Mouse (Mus musculus): ENCODE data around the gene Trak1. TPM values are rescaled to one million over a fixed set of nuclear protein-coding genes. Genes with fewer than 3 reads are reported as not detected.

Trak1 gene
- polyA plus RNA-seq, 1 experiment: 61.1 TPM

DNA sequence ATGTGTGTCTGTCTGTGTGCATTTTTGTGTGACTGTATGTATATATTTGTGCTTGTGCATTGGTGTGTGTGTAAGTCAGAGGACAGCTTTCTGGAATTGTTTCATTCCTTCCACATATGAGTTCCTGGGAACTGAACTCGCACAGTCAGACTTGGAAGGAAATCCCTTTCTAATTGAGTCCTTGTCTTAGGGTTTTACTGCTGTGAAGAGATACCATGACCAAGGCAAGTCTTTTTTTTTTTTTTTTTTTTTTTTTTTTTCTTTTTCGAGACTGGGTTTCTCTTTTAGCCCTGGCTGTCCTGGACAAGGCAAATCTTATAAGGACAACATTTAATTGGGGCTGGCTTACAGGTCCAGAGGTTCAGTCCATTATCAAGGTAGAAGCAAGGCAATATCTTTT lies 6.0 kb upstream of the Trak1 start:
- no peak for TF ChIP-seq POLR2A (IDR thresholded peaks at IDR 0.05; ENCODE audit: borderline replicate concordance, low read depth, low read length)
- Histone ChIP-seq H3K27ac (ENCODE audit: insufficient read depth, low read depth, low read length) (no peak overlapping the region), H3K4me3 (ENCODE audit: insufficient read depth, low read length) (no peak overlapping the region), H3K4me1 (ENCODE audit: control insufficient read depth, insufficient read depth, low read length) (peaks cover 2% of the 10 kb centered on the region)

DNA sequence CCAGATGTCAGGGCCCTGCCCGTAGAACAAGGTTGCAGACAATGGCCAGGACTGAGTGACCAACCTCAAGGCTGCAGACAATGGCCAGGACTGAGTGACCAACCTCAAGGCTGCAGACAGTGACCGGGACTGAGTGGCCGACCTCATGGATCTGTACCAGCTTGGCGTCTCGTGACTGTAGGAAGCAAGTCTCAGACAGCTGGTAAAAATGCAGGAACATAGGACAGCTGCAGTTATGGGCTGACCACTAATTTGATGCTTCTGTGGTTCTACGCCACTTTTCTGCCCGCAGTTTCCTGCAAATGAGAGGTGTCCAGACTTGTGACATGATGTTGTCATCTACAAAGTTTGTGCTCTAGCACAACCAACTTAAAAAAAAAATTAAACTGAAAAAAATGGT lies 4.1 kb upstream of the Trak1 start:
- no peak overlapping the region for H3K4me3 ChIP-seq (ENCODE audit: insufficient read depth, low read length)
- TF ChIP-seq POLR2A (IDR thresholded peaks at IDR 0.05; ENCODE audit: borderline replicate concordance, low read depth, low read length): no peak
- no peak for TF ChIP-seq CTCF (IDR thresholded peaks at IDR 0.05; ENCODE audit: low read depth, low read length)
- H3K27ac ChIP-seq (ENCODE audit: insufficient read depth, low read depth, low read length): no peak overlapping the region
- H3K4me1 ChIP-seq (ENCODE audit: control insufficient read depth, insufficient read depth, low read length): peaks cover 3% of the 10 kb centered on the region; the same call in 1 of the 2 replicates

DNA sequence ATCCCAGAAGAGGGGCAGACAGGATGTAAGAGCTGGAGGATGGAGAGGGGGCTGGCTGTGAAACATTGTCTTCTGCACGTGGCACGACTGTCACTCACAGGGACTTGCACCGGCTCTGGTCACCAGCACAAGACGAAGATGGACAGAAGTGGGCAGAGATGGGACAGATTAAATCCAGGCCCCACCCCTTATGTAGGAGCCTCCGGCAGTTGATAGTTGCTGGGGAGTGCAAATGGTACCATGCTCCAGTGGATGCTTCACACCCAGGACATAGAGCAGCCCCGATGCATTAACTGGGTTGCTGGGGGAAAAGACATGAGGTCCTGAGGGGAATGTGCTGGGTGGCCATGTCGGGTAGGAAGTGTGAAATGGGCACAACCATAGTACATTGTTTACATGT lies 2.1 kb upstream of the Trak1 start:
- peaks cover 16% of the 10 kb centered on the region for H3K4me1 ChIP-seq (ENCODE audit: control insufficient read depth, insufficient read depth, low read length)
- no peak overlapping the region for H3K27ac ChIP-seq (ENCODE audit: insufficient read depth, low read depth, low read length)
- H3K4me3 ChIP-seq (ENCODE audit: insufficient read depth, low read length): no peak overlapping the region
- TF ChIP-seq POLR2A (IDR thresholded peaks at IDR 0.05; ENCODE audit: borderline replicate concordance, low read depth, low read length) (no peak), CTCF (IDR thresholded peaks at IDR 0.05; ENCODE audit: low read depth, low read length) (no peak)

DNA sequence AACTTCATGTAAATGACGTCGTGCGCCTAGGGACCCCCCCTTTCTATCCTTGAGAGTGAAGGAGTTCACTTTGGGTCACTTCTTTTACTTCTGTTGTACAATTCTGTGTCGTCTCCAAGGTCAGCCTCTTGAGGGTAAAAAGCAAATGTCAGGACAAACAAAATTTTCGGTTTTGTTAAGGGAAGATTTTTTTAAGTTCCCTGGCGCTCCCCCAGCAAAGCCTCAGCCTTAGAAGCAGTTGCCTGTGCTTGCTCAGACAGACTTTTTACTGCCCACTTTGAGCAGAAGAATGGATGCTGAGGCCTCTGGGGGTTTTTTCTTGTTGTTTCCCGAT lies 730 bp downstream of the Trak1 start:
- peaks cover 34% of the 10 kb centered on the region for H3K4me1 ChIP-seq (ENCODE audit: control insufficient read depth, insufficient read depth, low read length)
- peak overlapping the region; percentile 47 for H3K27ac ChIP-seq (ENCODE audit: insufficient read depth, low read depth, low read length)
- H3K4me3 ChIP-seq (ENCODE audit: insufficient read depth, low read length): peak overlapping the region; percentile 83
- TF ChIP-seq CTCF (IDR thresholded peaks at IDR 0.05; ENCODE audit: low read depth, low read length) (no peak), POLR2A (IDR thresholded peaks at IDR 0.05; ENCODE audit: borderline replicate concordance, low read depth, low read length) (no peak)

DNA sequence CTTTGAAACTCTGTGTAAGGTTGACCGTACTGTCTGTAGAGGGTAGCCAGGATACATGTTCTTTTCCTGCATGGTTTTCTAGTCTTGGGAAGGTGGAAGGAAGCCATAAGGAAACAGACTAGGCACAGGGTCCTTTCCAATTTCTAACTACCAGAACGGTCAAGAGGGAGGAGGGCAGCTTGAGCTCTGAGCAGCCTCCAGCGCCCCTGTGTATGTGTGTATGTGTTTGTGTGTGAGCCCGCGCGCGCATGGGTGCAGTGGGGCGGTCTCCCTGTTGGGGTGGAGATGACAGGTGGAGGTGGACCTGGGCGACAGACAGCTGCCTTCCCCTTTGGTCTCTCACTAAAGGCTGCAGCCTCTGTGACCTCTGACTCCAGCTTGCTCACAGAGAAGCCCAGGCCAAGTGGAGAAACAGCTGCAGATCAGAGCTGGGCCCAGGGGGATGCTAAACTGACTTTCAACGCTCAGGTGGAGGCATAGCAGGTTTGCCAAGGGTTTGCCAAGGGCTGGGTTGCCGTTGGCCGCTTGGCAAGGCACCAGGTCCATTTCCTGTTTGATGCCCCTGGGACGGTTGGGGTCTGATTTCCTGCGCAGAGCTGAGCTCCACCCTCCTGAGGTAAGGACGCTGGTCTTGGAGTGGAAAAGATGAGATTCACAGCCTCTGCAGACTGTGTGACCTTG lies 1.2 kb downstream of the Trak1 start:
- Histone ChIP-seq H3K27ac (ENCODE audit: insufficient read depth, low read depth, low read length) (peak overlapping the region; percentile 47), H3K4me3 (ENCODE audit: insufficient read depth, low read length) (peak overlapping the region; percentile 83), H3K4me1 (ENCODE audit: control insufficient read depth, insufficient read depth, low read length) (peaks cover 38% of the 10 kb centered on the region)
- TF ChIP-seq POLR2A (IDR thresholded peaks at IDR 0.05; ENCODE audit: borderline replicate concordance, low read depth, low read length): no peak
- no peak for TF ChIP-seq CTCF (IDR thresholded peaks at IDR 0.05; ENCODE audit: low read depth, low read length)

DNA sequence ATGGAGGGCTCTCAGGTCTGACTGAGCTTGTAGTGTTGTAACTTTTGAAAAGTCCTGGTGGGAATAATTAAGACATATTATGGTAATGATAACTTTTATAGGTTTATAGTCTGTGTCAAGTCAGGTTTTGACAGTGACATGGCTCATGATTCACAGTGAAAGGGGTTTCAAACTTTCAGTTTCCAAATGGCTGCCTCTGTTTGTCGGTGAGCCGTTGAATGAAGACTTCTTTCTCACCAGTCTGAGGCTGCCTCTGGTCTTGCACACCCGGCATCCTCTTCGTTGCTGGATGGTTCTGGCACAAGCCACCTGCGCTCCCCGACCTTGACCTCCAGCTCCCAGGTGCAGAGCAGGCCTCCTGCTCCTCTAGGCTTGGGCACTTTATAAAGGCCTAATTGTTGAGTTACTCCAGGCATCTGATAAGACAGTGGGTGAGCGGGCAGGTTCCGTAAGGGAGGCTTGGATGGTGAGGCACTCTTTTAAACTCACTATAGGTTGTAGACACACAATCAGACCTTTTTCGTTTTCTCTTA lies 2.0 kb downstream of the Trak1 start:
- H3K4me3 ChIP-seq (ENCODE audit: insufficient read depth, low read length): peak overlapping the region; percentile 83
- TF ChIP-seq POLR2A (IDR thresholded peaks at IDR 0.05; ENCODE audit: borderline replicate concordance, low read depth, low read length): no peak
- TF ChIP-seq CTCF (IDR thresholded peaks at IDR 0.05; ENCODE audit: low read depth, low read length): no peak
- H3K4me1 ChIP-seq (ENCODE audit: control insufficient read depth, insufficient read depth, low read length): peaks cover 45% of the 10 kb centered on the region
- H3K27ac ChIP-seq (ENCODE audit: insufficient read depth, low read depth, low read length): no peak overlapping the region

DNA sequence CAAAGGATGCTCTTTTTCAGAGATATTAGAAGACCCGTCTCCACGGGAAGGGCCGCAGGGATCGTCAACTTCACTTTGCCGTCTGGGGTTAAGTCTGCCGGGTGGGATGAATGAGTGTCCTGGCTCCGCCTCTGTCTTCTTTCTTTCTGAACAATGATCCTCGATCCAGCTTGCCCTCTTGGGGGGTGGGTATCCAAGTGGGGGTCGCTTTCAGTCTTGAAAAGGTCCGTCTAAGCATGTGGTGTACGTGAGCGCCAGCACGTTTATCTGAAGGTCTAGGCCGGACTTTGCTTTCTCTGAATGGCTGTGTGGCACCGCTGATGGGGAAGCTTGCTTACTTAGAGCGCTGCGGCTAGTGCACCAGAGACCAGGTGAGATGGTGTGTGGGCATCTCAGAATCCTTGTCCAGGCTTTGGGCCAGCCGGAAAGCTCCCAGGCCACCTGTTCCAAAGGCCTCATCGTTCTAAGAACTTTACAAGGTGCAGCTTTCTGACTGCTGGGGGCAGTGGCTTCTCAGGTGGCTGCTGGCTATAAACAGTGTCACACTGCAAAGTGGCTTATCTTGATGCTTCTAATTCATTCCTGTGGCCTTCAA lies 2.8 kb downstream of the Trak1 start:
- no peak overlapping the region for H3K4me3 ChIP-seq (ENCODE audit: insufficient read depth, low read length)
- TF ChIP-seq POLR2A (IDR thresholded peaks at IDR 0.05; ENCODE audit: borderline replicate concordance, low read depth, low read length) (no peak), CTCF (IDR thresholded peaks at IDR 0.05; ENCODE audit: low read depth, low read length) (no peak)
- peaks cover 52% of the 10 kb centered on the region for H3K4me1 ChIP-seq (ENCODE audit: control insufficient read depth, insufficient read depth, low read length)
- H3K27ac ChIP-seq (ENCODE audit: insufficient read depth, low read depth, low read length): no peak overlapping the region

DNA sequence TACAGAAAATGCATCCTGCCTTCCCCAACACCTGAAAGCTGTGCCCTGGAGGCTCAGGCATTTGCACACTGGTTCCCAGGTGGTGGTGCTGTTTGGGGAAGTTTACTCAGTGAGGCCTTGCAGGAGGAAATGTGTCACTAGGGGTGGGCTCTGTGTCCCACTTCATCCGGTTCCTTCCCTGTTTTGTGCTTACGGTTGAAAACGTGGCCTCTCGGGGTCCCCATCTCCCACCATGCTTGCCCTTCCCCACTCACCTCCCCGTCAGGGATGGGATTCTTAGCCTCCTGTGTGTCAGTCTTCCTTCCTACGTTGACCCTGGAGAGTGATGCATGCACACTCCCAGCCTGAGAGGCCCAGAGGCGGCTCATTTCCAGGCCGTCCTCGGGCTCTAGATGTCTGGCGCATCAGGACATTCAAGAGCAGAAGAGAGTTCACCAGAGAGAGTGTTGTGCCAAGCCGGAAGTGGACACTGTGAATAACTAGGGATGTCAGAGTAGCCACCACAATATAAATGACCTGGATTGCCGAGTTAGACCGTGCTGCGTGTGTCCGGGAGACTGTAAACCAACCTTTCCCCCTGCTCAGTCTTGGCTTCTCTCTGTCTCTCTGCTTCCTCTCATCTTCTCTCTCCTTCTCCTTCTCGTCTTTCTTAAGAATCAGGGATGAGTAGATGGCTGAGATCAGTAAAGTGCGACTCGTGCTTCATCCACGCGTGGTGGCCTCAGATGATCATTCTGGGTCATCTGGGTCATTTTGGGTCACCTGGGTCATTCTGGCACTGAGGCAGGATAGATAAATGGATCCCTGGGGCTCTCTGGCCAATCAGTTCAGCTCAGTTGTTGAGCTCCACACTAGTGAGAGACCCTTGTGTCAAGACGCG lies 4.0 kb downstream of the Trak1 start:
- H3K4me1 ChIP-seq (ENCODE audit: control insufficient read depth, insufficient read depth, low read length): peaks cover 63% of the 10 kb centered on the region
- TF ChIP-seq POLR2A (IDR thresholded peaks at IDR 0.05; ENCODE audit: borderline replicate concordance, low read depth, low read length) (no peak), CTCF (IDR thresholded peaks at IDR 0.05; ENCODE audit: low read depth, low read length) (no peak; the same call in none of the 2 replicates)
- peak overlapping the region; percentile 55 for H3K4me3 ChIP-seq (ENCODE audit: insufficient read depth, low read length)
- peak overlapping the region; percentile 67 for H3K27ac ChIP-seq (ENCODE audit: insufficient read depth, low read depth, low read length)

DNA sequence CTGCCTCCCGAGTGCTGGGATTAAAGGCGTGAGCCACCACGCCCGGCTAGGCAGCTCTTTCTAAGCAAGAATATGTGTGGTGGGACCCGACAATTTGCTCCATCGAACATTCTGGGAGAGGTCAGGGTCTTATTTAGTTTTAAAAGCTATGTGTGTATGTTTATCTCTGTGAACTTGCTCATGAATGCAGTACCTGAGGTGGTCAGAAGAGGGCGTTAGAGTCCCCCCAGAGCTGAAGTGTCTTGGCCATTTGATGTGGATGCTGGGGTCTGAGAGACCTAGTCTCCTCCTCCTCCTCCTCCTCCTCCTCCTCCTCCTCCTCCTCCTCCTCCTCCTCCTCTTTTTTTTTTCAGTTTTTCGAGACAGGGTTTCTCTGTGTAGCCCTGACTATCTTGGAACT lies 5.2 kb downstream of the Trak1 start:
- H3K4me1 ChIP-seq (ENCODE audit: control insufficient read depth, insufficient read depth, low read length): peaks cover 68% of the 10 kb centered on the region
- no peak overlapping the region for H3K4me3 ChIP-seq (ENCODE audit: insufficient read depth, low read length)
- H3K27ac ChIP-seq (ENCODE audit: insufficient read depth, low read depth, low read length): no peak overlapping the region
- no peak for TF ChIP-seq POLR2A (IDR thresholded peaks at IDR 0.05; ENCODE audit: borderline replicate concordance, low read depth, low read length)
- no peak for TF ChIP-seq CTCF (IDR thresholded peaks at IDR 0.05; ENCODE audit: low read depth, low read length)
